Mouse (Mus musculus) kidney, embryonic 15.5 days (tissue): Measurements from ENCODE around the gene Lhfp. TPM values are rescaled to one million over a fixed set of nuclear protein-coding genes. Genes with fewer than 3 reads are reported as not detected.
"Not testable (repeated sequence)": the region's sequence is repeated elsewhere in the genome, so short reads cannot be mapped to it uniquely, and the experiment has no call there.

Source experiments
- ATAC-seq: fragments of 200-750 bp; cut with Nextera tagmentation; replicated peaks from 2 replicates; pipeline ENCODE4 v1.8.0; 2017; ENCODE audit warnings: moderate TSS enrichment; ENCODE audit not compliant: low FRiP score
- H3K27ac ChIP-seq: fragments of 300-500 bp; sonication (generic); 2 replicates; pipeline ENCODE4 v1.5.1; 2015; ENCODE audit warnings: mild to moderate bottlenecking, inconsistent platforms
- H3K27me3 ChIP-seq: fragments of 300-500 bp; sonication (generic); 2 replicates; pipeline ENCODE4 v1.6.1; 2015; ENCODE audit warnings: inconsistent platforms
- H3K36me3 ChIP-seq: fragments of 300-500 bp; sonication (generic); 2 replicates; pipeline ENCODE4 v1.6.1; 2015; ENCODE audit warnings: inconsistent platforms
- H3K4me1 ChIP-seq: fragments of 300-500 bp; sonication (generic); 2 replicates; pipeline ENCODE4 v1.6.1; 2015; ENCODE audit warnings: inconsistent platforms
- H3K4me2 ChIP-seq: fragments of 300-500 bp; sonication (generic); 2 replicates; pipeline ENCODE4 v1.6.1; 2015; ENCODE audit warnings: moderate library complexity, mild to moderate bottlenecking, inconsistent platforms
- H3K4me3 ChIP-seq: fragments of 300-500 bp; sonication (generic); replicated peaks from 2 replicates; pipeline ENCODE4 v1.5.1; 2015; ENCODE audit warnings: mild to moderate bottlenecking, inconsistent platforms
- H3K9ac ChIP-seq: fragments of 300-500 bp; sonication (generic); 2 replicates; pipeline ENCODE4 v1.6.1; 2015; ENCODE audit warnings: mild to moderate bottlenecking, inconsistent platforms
- H3K9me3 ChIP-seq: fragments of 300-500 bp; sonication (generic); replicated peaks from 2 replicates; pipeline ENCODE4 v1.6.1; 2016; ENCODE audit warnings: inconsistent platforms
- WGBS: fragments of 180-500 bp; shearing (Covaris S2); methylation state at CpG from one replicate; pipeline ENCODE4 v1.1.7; 2015; ENCODE audit warnings: mixed read lengths; 5-methylcytosine and 5-hydroxymethylcytosine counted together
- polyA plus RNA-seq: library from polyadenylated mRNA; unstranded; fragments of >200 nt; fragmentation: Nextera tagmentation; extraction: Ambion mirVana; gene quantifications from 2 replicates; pipeline ENCODE4 v1.2.1, GENCODE M21; 2015

Gene Lhfp
- polyA plus RNA-seq, 1 experiment from 2014 or later: 113 TPM

DNA sequence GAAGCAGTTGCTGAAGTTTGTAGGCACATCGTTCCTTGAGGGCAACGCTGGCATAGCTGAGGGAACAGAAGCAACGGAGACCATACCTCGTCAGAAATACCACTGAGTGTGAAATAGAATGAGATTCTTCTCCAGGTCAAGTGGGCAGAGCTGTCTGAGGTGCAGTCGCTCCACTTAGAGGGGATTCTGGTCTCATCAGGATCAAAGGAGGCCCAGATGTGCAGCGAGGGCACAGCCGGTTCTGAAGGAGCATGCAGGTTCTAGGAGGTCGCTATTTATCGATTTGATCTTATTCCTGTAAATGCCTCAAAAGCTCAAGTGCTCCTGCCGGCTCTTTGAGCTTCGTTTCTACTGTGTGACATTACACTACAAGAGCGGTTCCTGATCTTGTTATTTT lies 61.4 kb downstream of the Lhfp start:
- 20% methylated on average over 12 of the region's 12 CpGs for WGBS
- H3K27me3 ChIP-seq: no peaks in the 10 kb centered on the region
- H3K27ac ChIP-seq: no peak overlapping the region
- H3K4me3 ChIP-seq: no peak overlapping the region
- peaks cover 28% of the 10 kb centered on the region for H3K4me1 ChIP-seq
- no peaks in the 10 kb centered on the region for H3K36me3 ChIP-seq
- H3K9me3 ChIP-seq: no peaks in the 10 kb centered on the region
- no peak overlapping the region for H3K4me2 ChIP-seq
- no peak overlapping the region for H3K9ac ChIP-seq
- no peak for ATAC-seq

DNA sequence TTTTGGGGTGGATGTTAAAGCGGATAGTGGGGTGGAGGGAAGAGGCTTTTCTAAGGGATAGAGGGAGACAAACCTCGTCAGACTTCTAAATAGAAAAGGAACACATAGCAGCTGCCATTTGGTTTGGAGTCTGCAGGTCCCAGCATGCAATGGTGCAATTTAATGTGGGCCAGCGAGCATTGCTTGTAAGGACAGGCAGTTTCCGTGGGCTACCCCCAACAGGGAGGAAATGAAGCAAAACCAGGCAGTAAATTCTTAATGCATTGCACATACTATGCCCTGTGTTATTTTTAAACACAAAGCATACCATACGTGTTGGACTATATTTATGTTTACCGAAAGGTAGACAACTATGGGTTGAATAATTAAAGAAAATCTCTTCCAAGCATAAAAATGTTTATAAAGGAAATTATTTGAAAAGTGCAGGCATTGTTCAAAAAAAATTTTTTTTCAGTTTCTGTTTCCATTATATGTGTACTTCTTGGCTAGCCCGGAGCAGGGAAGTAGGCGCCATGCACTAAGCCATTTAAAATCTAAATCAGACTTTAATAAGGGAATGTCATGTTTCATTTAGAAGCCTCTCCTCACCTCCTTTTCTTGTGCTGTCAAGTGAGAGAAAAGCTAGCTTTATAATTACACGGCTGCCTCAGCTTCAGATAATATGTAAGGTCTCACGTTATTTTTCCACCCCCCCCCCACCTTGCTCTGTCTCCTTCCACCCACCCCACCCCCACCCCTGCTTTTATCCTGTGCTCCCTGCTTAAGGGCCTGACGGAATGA lies 67.5 kb downstream of the Lhfp start:
- no peak for ATAC-seq
- Histone ChIP-seq H3K36me3 (peaks cover 9% of the 10 kb centered on the region; the same call in 1 of the 2 replicates), H3K27ac (no peak overlapping the region), H3K27me3 (no peaks in the 10 kb centered on the region), H3K4me3 (no peak overlapping the region), H3K4me1 (peaks cover 5% of the 10 kb centered on the region; the same call in 1 of the 2 replicates), H3K9me3 (0 out of 2 replicates have a peak, but pooled peaks cover 3% of the 10 kb centered on the region), H3K9ac (no peak overlapping the region), H3K4me2 (no peak overlapping the region)
- 56% methylated on average over 11 of the region's 11 CpGs for WGBS

DNA sequence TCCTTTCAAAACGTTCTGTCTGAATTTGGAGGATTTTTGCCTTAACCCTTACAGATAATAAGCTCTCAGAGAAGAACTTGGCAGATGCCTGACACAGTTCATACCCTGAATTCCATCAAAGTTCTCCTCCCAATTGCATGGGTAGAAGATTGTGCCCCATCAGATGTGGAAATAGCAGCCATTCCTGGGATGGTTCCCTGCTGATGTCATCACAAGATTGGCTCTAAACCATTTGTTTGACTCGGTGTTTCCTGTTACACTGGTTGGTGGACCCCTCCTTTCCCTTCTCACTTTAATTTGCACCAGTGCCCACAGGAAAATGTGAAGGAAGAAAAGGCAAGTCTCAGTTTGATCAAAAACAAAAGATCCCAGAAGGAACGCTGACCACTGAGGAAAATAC lies 68.6 kb downstream of the Lhfp start:
- Histone ChIP-seq H3K9ac (no peak overlapping the region), H3K4me1 (peaks cover 5% of the 10 kb centered on the region; the same call in 1 of the 2 replicates)
- WGBS: 53% methylated on average over 3 of the region's 3 CpGs

DNA sequence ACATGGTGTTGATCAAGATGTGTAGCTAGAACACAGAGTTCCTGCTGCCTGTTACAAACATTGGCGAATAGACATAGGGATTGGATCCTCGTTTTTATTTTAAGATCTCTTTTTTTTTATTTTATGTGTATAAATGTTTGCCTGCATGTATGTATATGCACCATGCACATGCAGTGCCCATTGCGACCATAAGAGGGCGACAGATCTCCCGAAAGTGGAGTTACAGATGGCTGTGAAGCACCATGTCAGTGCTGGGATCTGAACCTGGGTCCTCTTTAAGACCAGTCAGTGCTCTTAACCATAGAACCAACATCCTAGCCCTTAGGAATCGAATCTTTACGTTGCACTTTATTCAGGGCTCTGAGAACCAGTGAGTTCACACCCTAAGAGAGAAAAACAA lies 70.7 kb downstream of the Lhfp start:
- H3K9me3 ChIP-seq: 0 out of 2 replicates have a peak, but pooled peaks cover 3% of the 10 kb centered on the region
- no peak for ATAC-seq

More for the DNA sequence above, 68.6 kb downstream of the Lhfp start:
- no peak for ATAC-seq
- no peak overlapping the region for H3K27ac ChIP-seq
- no peak overlapping the region for H3K4me3 ChIP-seq
- H3K27me3 ChIP-seq: no peaks in the 10 kb centered on the region
- peaks cover 9% of the 10 kb centered on the region; the same call in 1 of the 2 replicates for H3K36me3 ChIP-seq
- no peak overlapping the region for H3K4me2 ChIP-seq
- H3K9me3 ChIP-seq: 0 out of 2 replicates have a peak, but pooled peaks cover 3% of the 10 kb centered on the region

DNA sequence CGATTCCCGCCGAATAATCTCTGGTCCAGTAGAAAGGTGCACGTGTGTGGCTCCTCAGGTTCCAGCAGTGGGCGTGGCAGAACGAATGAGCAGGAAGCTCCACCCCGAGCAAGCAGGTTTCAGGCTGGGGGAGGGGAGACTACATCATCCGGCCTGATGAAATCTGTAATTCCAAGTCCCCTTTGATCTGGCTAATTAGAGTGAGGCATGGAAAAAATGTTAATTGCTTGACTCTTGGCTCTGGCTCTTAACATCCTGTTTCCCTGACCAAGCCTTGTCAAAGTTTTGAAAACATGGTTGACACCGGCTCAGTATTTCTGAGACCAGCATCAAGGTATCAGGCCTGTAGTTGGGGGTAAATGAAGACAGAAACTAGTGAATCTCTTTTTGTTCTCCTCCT lies 77.4 kb downstream of the Lhfp start:
- H3K9me3 ChIP-seq, H3K4me1 ChIP-seq, ATAC-seq, H3K9ac ChIP-seq, H3K27me3 ChIP-seq, H3K4me3 ChIP-seq, H3K36me3 ChIP-seq, H3K4me2 ChIP-seq, H3K27ac ChIP-seq: not testable (repeated sequence)
- WGBS: 82% methylated on average over 5 of the region's 9 CpGs

More for the DNA sequence above, 70.7 kb downstream of the Lhfp start:
- H3K27me3 ChIP-seq: no peaks in the 10 kb centered on the region
- H3K27ac ChIP-seq: no peak overlapping the region
- peaks cover 9% of the 10 kb centered on the region; the same call in 1 of the 2 replicates for H3K36me3 ChIP-seq
- H3K4me1 ChIP-seq: peaks cover 5% of the 10 kb centered on the region; the same call in 1 of the 2 replicates
- 93% methylated on average over 7 of the region's 7 CpGs for WGBS
- H3K4me3 ChIP-seq: no peak overlapping the region
- H3K4me2 ChIP-seq: no peak overlapping the region
- no peak overlapping the region for H3K9ac ChIP-seq

DNA sequence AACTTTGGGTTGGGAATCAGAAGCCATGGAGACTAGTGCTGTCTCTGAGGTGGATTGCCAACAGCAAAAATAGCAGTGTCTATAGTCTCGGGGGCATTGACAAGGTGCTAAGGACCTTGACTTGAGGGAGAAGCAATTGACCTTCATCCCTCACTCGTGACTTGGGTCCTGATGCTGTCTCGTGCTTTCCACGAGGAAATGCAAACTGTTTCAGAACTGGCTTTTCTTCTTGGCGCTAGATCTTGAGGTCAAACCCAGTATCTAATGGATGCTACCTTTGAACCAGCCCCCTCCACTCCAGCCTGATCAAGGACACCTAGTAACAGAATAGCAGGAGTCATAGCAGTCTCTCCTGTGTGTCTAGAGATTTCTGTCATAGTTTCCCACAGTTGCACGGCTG lies 78.7 kb downstream of the Lhfp start:
- 92% methylated on average over 6 of the region's 6 CpGs for WGBS
- H3K9ac ChIP-seq: no peak overlapping the region
- ATAC-seq: no peak
- no peaks in the 10 kb centered on the region for H3K36me3 ChIP-seq
- H3K27ac ChIP-seq: no peak overlapping the region
- H3K27me3 ChIP-seq: no peaks in the 10 kb centered on the region
- H3K4me2 ChIP-seq: no peak overlapping the region
- no peaks in the 10 kb centered on the region for H3K9me3 ChIP-seq
- H3K4me3 ChIP-seq: no peak overlapping the region
- H3K4me1 ChIP-seq: peaks cover 2% of the 10 kb centered on the region

DNA sequence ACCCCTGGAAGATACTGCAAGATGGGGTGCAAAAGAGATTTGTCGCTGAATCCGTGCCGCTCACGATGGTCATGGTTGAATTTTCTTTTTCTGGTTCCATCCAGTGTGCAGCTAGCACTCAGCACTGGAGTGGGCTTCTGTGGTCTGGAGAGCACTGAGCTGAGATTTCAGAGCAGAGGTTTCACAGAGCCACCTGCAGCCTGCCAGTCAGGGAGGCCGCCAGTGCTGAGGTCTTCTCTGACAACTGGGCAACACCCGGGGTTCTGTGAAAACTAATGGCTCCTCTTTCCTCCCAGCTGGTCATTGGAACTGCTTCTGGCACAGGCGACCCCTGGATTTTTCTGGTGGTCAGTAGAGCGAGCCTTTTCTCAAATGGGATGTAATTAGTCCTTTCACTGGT lies 84.2 kb downstream of the Lhfp start:
- H3K9me3 ChIP-seq: no peaks in the 10 kb centered on the region
- H3K27ac ChIP-seq: peak overlapping the region; percentile 25; the same call in 1 of the 2 replicates
- H3K9ac ChIP-seq: no peak overlapping the region
- peak; percentile 76 for ATAC-seq
- H3K4me1 ChIP-seq: peaks cover 12% of the 10 kb centered on the region
- H3K27me3 ChIP-seq: no peaks in the 10 kb centered on the region
- H3K36me3 ChIP-seq: no peaks in the 10 kb centered on the region
- H3K4me2 ChIP-seq: no peak overlapping the region
- H3K4me3 ChIP-seq: no peak overlapping the region
- WGBS: 51% methylated on average over 8 of the region's 8 CpGs

DNA sequence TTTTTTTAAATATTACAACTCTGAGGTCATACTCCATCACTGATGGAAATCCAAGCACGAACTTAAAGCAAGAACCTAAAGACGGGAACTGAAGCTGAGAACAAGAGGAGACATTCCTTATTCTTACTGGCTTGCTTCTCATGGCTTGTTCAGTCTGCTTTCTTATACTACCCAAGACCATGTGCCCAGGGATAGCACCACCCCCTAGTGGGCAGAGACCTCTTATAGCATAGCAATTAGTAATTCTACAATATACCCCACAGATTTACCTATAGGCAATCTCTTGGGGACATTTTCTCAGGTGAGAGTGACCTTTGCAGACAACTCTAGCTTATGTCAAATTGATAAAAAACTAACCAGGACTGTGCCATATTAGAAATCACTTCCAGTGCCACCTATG lies 97.5 kb downstream of the Lhfp start:
- no peak for ATAC-seq
- H3K4me3 ChIP-seq: no peak overlapping the region
- no peaks in the 10 kb centered on the region for H3K36me3 ChIP-seq
- no peak overlapping the region for H3K27ac ChIP-seq
- no peak overlapping the region for H3K4me2 ChIP-seq
- WGBS: 94% methylated on average over 2 of the region's 2 CpGs
- no peaks in the 10 kb centered on the region for H3K4me1 ChIP-seq
- H3K27me3 ChIP-seq: no peaks in the 10 kb centered on the region
- no peak overlapping the region for H3K9ac ChIP-seq
- H3K9me3 ChIP-seq: no peaks in the 10 kb centered on the region

DNA sequence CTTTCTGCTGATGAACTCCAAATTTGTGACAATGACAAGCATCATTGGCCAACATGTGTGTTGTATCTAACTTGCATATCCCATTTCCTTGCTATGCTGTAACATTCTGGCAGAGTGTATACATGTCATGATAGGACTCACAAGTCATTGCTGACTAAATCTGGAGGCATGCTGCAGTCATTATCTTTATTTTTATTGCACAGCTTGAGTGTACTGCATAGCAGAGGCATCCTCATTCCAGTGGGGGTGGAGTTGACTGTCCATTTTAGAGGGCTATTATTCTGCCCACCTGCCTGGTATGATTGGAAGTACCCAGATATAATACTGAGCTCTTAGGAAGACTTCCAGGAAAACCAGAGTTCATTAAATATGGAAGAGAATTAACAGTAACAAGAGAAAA lies 97.9 kb downstream of the Lhfp start:
- H3K36me3 ChIP-seq: no peaks in the 10 kb centered on the region
- H3K4me2 ChIP-seq: no peak overlapping the region
- no peak for ATAC-seq
- H3K27ac ChIP-seq: no peak overlapping the region
- H3K9ac ChIP-seq: no peak overlapping the region
- H3K4me3 ChIP-seq: no peak overlapping the region
- no peaks in the 10 kb centered on the region for H3K4me1 ChIP-seq
- H3K9me3 ChIP-seq: no peaks in the 10 kb centered on the region
- H3K27me3 ChIP-seq: no peaks in the 10 kb centered on the region

DNA sequence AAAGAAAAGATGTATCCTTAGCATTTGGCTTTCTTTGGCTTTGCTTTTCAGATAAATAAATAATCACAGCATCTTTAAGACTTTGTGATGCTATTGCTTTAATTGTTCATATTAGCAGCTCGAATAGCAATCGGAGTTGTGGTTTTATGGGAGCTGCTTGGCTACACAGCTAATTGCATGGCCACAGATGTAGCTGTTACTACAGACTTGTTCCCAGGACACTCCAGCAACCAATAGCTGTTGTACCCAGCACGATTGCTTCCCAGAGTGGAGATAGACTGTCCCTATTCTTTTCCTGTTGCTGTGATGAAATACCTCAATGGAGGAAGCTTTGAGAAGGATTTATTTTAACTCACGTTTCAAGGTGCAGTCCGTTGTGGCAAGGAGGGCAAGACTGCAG lies 98.3 kb downstream of the Lhfp start:
- no peak overlapping the region for H3K4me2 ChIP-seq
- no peaks in the 10 kb centered on the region for H3K9me3 ChIP-seq
- no peaks in the 10 kb centered on the region for H3K36me3 ChIP-seq
- H3K9ac ChIP-seq: no peak overlapping the region
- no peak overlapping the region for H3K27ac ChIP-seq
- ATAC-seq: no peak
- no peaks in the 10 kb centered on the region for H3K4me1 ChIP-seq
- no peaks in the 10 kb centered on the region for H3K27me3 ChIP-seq
- 82% methylated on average over 5 of the region's 5 CpGs for WGBS
- H3K4me3 ChIP-seq: no peak overlapping the region

DNA sequence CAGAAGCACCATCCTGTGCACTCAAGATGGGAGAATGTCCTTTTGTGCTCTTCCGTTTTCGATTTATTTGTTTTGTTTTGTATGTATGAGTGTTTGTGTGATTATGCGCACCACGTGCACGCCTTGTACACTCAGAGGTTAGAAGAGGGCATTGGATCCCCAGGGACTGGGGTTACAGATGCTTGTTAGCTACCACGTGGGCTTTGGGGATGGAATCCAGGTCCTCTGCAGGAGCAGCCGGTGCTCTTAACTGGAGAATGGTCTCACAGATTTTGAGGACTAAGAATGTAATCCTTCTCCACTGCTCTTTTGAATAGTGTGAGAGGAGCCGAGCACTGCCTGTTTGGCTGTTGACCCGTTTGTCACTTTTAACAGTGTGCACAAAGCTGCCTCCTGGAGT lies 101.2 kb downstream of the Lhfp start:
- ATAC-seq: no peak
- Histone ChIP-seq H3K27me3 (no peaks in the 10 kb centered on the region), H3K36me3 (no peaks in the 10 kb centered on the region), H3K9me3 (no peaks in the 10 kb centered on the region), H3K4me2 (no peak overlapping the region), H3K27ac (no peak overlapping the region), H3K4me3 (no peak overlapping the region), H3K4me1 (no peaks in the 10 kb centered on the region), H3K9ac (no peak overlapping the region)
- WGBS: 86% methylated on average over 9 of the region's 9 CpGs

DNA sequence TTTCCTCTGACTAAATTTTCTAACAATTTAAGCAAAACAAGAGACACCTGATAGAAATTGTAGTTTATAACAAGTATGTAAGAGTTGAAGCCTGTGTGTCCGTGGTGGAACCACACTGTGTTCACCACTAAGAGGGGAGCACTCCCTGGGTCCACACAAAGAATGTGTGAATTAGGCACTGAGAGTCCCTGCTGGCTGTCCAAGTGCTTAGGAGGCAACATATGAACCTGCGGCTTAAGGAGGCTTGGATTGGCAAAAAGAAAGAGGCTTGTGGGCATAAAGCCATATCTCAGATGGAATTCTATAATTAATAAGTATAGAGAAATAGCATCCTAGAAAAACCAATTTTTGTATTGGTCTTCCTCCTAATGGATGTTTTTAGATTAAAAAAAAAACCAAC lies 104.2 kb downstream of the Lhfp start:
- Histone ChIP-seq H3K27me3 (no peaks in the 10 kb centered on the region), H3K36me3 (no peaks in the 10 kb centered on the region), H3K4me2 (no peak overlapping the region), H3K9me3 (no peaks in the 10 kb centered on the region), H3K4me3 (no peak overlapping the region), H3K4me1 (no peaks in the 10 kb centered on the region), H3K27ac (no peak overlapping the region), H3K9ac (no peak overlapping the region)
- 78% methylated on average over 2 of the region's 2 CpGs for WGBS
- no peak for ATAC-seq

DNA sequence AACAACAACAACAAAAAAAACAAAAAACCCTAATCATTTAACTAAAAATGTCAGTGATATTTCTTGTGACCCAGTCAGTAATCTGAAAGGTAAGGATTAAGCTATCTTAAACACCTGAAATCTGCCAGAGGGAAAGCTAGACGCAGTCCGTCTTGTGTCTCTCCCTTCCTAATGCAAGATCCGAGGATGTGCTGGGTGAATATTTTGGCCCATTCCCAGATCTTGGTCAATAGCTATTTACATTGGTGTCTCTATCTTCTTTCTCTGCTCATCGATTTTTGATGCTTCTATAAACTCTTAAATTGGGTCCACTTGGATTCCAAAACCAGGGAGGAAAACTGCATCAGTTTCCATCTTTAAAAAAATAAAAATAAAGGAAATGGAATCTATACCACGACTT lies 104.6 kb downstream of the Lhfp start:
- no peak for ATAC-seq
- H3K4me1 ChIP-seq: no peaks in the 10 kb centered on the region
- WGBS: 82% methylated on average over 5 of the region's 5 CpGs

More for the DNA sequence above, 104.6 kb downstream of the Lhfp start:
- no peak overlapping the region for H3K9ac ChIP-seq
- no peak overlapping the region for H3K4me2 ChIP-seq
- no peaks in the 10 kb centered on the region for H3K27me3 ChIP-seq
- H3K27ac ChIP-seq: no peak overlapping the region
- no peaks in the 10 kb centered on the region for H3K36me3 ChIP-seq
- H3K4me3 ChIP-seq: no peak overlapping the region
- no peaks in the 10 kb centered on the region for H3K9me3 ChIP-seq
